Mouse (Mus musculus) limb, embryonic 12.5 days (tissue): ENCODE data around the gene Gm4871. TPM values are rescaled to one million over a fixed set of nuclear protein-coding genes. Genes with fewer than 3 reads are reported as not detected.
"Not testable (repeated sequence)": the region's sequence is repeated elsewhere in the genome, so short reads cannot be mapped to it uniquely, and the experiment has no call there.

Source experiments
- ATAC-seq: fragments of 200-750 bp; cut with Nextera tagmentation; 2 replicates; pipeline ENCODE4 v1.8.0; 2017; ENCODE audit warnings: low read depth, moderate TSS enrichment; ENCODE audit not compliant: insufficient number of reproducible peaks, insufficient read depth, low FRiP score, low TSS enrichment
- H3K27ac ChIP-seq: fragments of 300-500 bp; sonication (generic); 2 replicates; pipeline ENCODE4 v1.5.1; 2016; ENCODE audit warnings: mild to moderate bottlenecking, moderate library complexity
- H3K27me3 ChIP-seq: fragments of 300-500 bp; sonication (generic); 2 replicates; pipeline ENCODE4 v1.6.1; 2016; ENCODE audit warnings: mild to moderate bottlenecking, moderate library complexity
- H3K36me3 ChIP-seq: fragments of 300-500 bp; sonication (generic); 2 replicates; pipeline ENCODE4 v1.6.1; 2016; ENCODE audit warnings: mild to moderate bottlenecking, moderate library complexity
- H3K4me1 ChIP-seq: fragments of 300-500 bp; sonication (generic); replicated peaks from 2 replicates; pipeline ENCODE4 v1.6.1; 2016
- H3K4me2 ChIP-seq: fragments of 300-500 bp; sonication (generic); 2 replicates; pipeline ENCODE4 v1.6.1; 2016; ENCODE audit warnings: mild to moderate bottlenecking, moderate library complexity
- H3K4me3 ChIP-seq: fragments of 300-500 bp; sonication (generic); replicated peaks from 2 replicates; pipeline ENCODE4 v1.5.1; 2016; ENCODE audit warnings: mild to moderate bottlenecking
- H3K9ac ChIP-seq: fragments of 300-500 bp; sonication (generic); replicated peaks from 2 replicates; pipeline ENCODE4 v1.6.1; 2016; ENCODE audit warnings: mild to moderate bottlenecking, moderate library complexity
- H3K9me3 ChIP-seq: fragments of 300-500 bp; sonication (generic); 2 replicates; pipeline ENCODE4 v1.6.1; 2016; ENCODE audit warnings: mild to moderate bottlenecking, moderate library complexity
- WGBS: fragments of 180-500 bp; shearing (Covaris S2); methylation state at CpG from one replicate; pipeline ENCODE4 v1.1.7; 2016; 5-methylcytosine and 5-hydroxymethylcytosine counted together
- polyA plus RNA-seq: library from polyadenylated mRNA; unstranded; fragments of >200 nt; fragmentation: Nextera tagmentation; extraction: Ambion mirVana; gene quantifications from 2 replicates; pipeline ENCODE4 v1.2.1, GENCODE M21; 2016

The Gm4871 gene
- not detected in 2 replicates for polyA plus RNA-seq

GRCm38 (mm10) chr5:145032391-145032790 is at the start of gene Gm4871:
Gm4871 (minus strand) TSS chr5:145032754.
- not testable (repeated sequence) for ATAC-seq, H3K27ac ChIP-seq, H3K9ac ChIP-seq, H3K27me3 ChIP-seq, H3K9me3 ChIP-seq, H3K36me3 ChIP-seq, H3K4me1 ChIP-seq, H3K4me2 ChIP-seq, H3K4me3 ChIP-seq
- WGBS: 72% methylated on average over 5 of the region's 5 CpGs

DNA sequence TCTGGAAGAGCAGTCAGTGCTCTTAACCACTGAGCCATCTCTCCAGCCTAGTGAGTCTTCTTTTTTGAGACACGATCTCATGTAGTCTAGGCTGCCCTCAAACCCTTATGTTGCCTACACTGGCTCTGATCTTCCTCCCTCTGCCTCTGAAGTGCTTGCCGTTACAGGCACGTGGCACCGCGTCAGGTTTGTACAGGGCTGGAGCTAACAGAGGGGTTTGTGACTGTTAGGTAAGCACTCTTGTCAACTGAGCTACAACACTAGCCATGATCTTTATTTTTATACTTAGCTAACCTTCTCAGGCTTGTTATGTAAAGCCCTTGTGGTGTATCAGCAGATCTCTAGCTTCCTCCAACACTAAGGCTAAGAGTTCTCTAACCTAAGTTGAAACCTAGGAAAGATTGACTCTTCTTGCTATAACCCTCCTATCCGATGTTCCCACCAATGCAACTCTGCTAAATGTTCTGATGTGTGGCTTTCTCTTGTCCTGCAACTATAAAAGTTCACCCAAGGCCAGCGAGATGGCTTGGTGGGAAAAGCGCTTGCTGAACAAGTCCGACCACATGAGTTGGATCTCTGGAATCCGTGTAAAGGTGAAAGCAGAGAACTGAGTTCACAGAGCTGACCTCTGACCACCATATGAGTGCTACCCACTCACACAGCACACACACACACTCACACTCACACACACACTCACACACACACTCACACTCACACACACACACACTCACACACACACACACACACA is 49.5 kb upstream of the Gm4871 start:
- Histone ChIP-seq H3K36me3 (0 out of 2 replicates have a peak, but pooled peaks cover 8% of the 10 kb centered on the region), H3K9me3 (no peaks in the 10 kb centered on the region), H3K4me1 (peaks cover 9% of the 10 kb centered on the region; the same call in 1 of the 2 replicates), H3K4me3 (no peak overlapping the region), H3K9ac (no peak overlapping the region), H3K27me3 (no peaks in the 10 kb centered on the region), H3K27ac (no peak overlapping the region), H3K4me2 (no peak overlapping the region)
- 92% methylated on average over 10 of the region's 10 CpGs for WGBS
- no peak for ATAC-seq

DNA sequence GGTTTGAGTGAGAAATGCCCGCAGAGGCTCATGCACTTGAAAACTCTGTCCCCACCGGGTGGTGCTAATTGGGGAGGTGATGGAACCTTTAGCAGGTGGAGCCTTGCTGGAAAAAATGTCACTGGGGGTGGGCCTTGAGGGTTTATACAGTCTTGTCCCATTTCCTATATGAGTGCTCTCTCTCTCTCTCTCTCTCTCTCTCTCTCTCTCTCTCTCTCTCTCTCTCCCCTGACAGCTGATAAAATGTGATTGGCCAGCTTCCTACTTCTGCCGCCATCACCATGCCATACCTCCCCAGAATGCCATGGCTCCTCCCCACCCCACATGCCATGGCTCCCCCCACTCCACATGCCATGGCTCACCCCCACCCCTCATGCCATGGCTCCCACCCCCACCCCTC is 42.5 kb upstream of the Gm4871 start:
- Histone ChIP-seq H3K9ac (no peak overlapping the region), H3K9me3 (no peaks in the 10 kb centered on the region), H3K27ac (no peak overlapping the region), H3K27me3 (no peaks in the 10 kb centered on the region; the same call in 1 of the 2 replicates), H3K36me3 (no peaks in the 10 kb centered on the region), H3K4me3 (no peak overlapping the region), H3K4me1 (no peaks in the 10 kb centered on the region), H3K4me2 (no peak overlapping the region)
- 64% methylated on average over 3 of the region's 3 CpGs for WGBS
- ATAC-seq: no peak

GRCm38 (mm10) chr5:145071342-145071741 is 38.8 kb upstream of the Gm4871 start:
- Histone ChIP-seq H3K4me2 (no peak overlapping the region), H3K4me1 (no peaks in the 10 kb centered on the region), H3K9ac (no peak overlapping the region), H3K9me3 (no peaks in the 10 kb centered on the region), H3K27me3 (no peaks in the 10 kb centered on the region; the same call in 1 of the 2 replicates), H3K27ac (no peak overlapping the region), H3K36me3 (no peaks in the 10 kb centered on the region), H3K4me3 (no peak overlapping the region)
- ATAC-seq: no peak
- WGBS: 41% methylated on average over 6 of the region's 6 CpGs

DNA sequence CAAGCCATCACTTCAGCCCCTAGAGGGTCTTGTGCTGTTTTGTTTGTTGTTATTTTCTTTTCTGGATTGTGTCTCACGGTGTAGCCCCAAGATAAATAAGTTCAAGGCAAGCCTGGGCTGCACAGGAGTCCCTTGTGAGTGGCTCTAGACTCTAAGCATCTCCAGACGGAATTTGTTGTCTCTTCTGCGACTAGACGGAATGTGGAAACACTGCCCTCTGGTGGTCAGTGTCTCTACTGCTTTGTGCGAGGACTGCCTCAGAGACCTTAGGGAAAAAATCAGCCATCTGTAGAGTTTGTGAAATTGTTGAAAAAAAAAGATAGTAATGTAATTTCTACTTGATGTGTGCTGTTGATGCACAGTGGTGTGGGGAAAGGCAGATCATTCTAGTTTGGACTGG is 37.2 kb upstream of the Gm4871 start:
- Histone ChIP-seq H3K27me3 (no peaks in the 10 kb centered on the region; the same call in 1 of the 2 replicates), H3K4me3 (no peak overlapping the region), H3K4me1 (no peaks in the 10 kb centered on the region), H3K4me2 (no peak overlapping the region), H3K9ac (no peak overlapping the region), H3K9me3 (no peaks in the 10 kb centered on the region), H3K27ac (no peak overlapping the region), H3K36me3 (no peaks in the 10 kb centered on the region)
- ATAC-seq: no peak
- 1% methylated on average over 5 of the region's 5 CpGs for WGBS

DNA sequence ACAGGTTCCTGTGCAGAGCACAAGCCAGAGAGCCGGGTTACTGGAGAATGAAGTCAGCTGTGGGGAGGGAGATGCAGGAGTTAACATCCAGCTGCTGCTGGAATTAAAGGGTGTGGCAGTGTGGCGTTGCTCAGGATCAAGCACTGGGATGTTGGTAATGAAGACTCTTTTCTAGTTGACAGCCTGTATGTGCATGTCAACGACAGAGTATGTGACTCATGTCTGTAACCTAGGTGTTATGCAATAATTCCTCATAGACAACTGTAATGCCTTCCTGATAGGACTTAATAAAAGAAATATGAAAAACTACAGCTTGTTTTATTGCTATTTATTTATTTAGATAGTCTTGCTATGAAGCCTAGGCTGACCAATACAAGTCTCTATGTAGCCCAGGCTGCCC is 36.3 kb upstream of the Gm4871 start:
- H3K27ac ChIP-seq: no peak overlapping the region
- 48% methylated on average over 3 of the region's 3 CpGs for WGBS
- no peak for ATAC-seq

GRCm38 (mm10) chr5:145064765-145065340 is 32.3 kb upstream of the Gm4871 start:
- WGBS: 93% methylated on average over 1 of the region's 1 CpGs
- ATAC-seq: no peak

More for the DNA sequence above, 36.3 kb upstream of the Gm4871 start:
- no peak overlapping the region for H3K4me3 ChIP-seq
- no peaks in the 10 kb centered on the region for H3K36me3 ChIP-seq
- H3K4me1 ChIP-seq: no peaks in the 10 kb centered on the region
- no peaks in the 10 kb centered on the region for H3K9me3 ChIP-seq
- H3K27me3 ChIP-seq: no peaks in the 10 kb centered on the region; the same call in 1 of the 2 replicates
- no peak overlapping the region for H3K9ac ChIP-seq
- H3K4me2 ChIP-seq: no peak overlapping the region

DNA sequence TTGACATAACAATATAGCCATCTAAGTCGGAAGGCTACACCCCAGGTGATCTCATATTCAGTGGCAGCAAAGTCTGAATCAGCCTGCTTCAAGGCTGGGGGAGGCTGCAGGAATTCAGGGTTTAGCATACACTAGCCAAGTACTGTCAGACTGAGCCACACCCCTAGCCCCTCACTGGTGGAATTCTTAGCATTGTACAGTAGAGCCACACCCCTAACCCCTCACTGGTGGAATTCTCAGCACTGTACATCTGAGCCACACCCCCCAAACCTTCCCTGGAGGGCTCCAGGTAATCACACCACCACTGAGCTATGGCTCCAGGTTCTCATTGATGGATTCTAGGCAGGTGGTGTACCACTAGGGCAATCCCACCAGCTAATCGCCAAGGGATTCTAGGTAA is 27.0 kb upstream of the Gm4871 start:
- Histone ChIP-seq H3K36me3 (no peaks in the 10 kb centered on the region), H3K4me2 (no peak overlapping the region), H3K27me3 (no peaks in the 10 kb centered on the region), H3K9ac (no peak overlapping the region), H3K9me3 (no peaks in the 10 kb centered on the region), H3K27ac (no peak overlapping the region), H3K4me1 (no peaks in the 10 kb centered on the region), H3K4me3 (no peak overlapping the region)
- 73% methylated on average over 2 of the region's 2 CpGs for WGBS
- ATAC-seq: no peak

More at GRCm38 (mm10) chr5:145064765-145065340, 32.3 kb upstream of the Gm4871 start:
- no peaks in the 10 kb centered on the region; the same call in 1 of the 2 replicates for H3K27me3 ChIP-seq
- no peaks in the 10 kb centered on the region for H3K4me1 ChIP-seq
- H3K36me3 ChIP-seq: no peaks in the 10 kb centered on the region
- no peak overlapping the region for H3K27ac ChIP-seq
- no peak overlapping the region for H3K4me3 ChIP-seq
- no peak overlapping the region for H3K9ac ChIP-seq
- H3K9me3 ChIP-seq: no peaks in the 10 kb centered on the region
- H3K4me2 ChIP-seq: no peak overlapping the region

GRCm38 (mm10) chr5:145058722-145059121 is 26.2 kb upstream of the Gm4871 start:
- no peak overlapping the region for H3K9ac ChIP-seq
- ATAC-seq: no peak
- H3K9me3 ChIP-seq: no peaks in the 10 kb centered on the region
- no peaks in the 10 kb centered on the region for H3K27me3 ChIP-seq
- H3K4me2 ChIP-seq: no peak overlapping the region
- 86% methylated on average over 7 of the region's 7 CpGs for WGBS
- H3K4me3 ChIP-seq: no peak overlapping the region
- no peaks in the 10 kb centered on the region for H3K4me1 ChIP-seq
- H3K27ac ChIP-seq: no peak overlapping the region
- no peaks in the 10 kb centered on the region for H3K36me3 ChIP-seq

DNA sequence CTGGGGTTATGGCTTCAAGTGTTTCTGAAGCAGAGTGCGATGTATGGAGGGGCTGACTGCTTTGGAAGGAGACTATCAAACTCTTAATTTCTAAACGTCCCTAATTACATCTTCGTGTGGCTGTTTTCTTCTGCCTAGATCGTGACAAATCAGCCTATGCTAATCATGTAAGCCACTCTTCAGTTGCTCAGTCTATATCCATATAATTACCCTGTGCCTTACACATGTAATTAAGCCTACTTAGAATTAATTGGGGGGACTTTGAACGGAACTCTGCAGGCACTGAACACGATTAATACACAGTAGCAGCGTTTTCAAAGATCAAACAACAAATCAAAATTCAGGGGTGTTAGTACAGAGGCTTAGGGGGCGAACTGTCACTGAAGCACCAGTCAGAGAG is 25.4 kb upstream of the Gm4871 start:
- H3K4me3 ChIP-seq: no peak overlapping the region
- no peaks in the 10 kb centered on the region for H3K4me1 ChIP-seq
- no peaks in the 10 kb centered on the region for H3K36me3 ChIP-seq
- H3K9me3 ChIP-seq: no peaks in the 10 kb centered on the region
- 79% methylated on average over 8 of the region's 8 CpGs for WGBS
- no peak overlapping the region for H3K9ac ChIP-seq
- H3K27ac ChIP-seq: no peak overlapping the region
- no peak overlapping the region for H3K4me2 ChIP-seq
- no peak for ATAC-seq
- no peaks in the 10 kb centered on the region for H3K27me3 ChIP-seq

- not testable (repeated sequence) for H3K4me2 ChIP-seq, ATAC-seq
Measured at GRCm38 (mm10) chr5:145054187-145054586, 21.6 kb upstream of the Gm4871 start.

More at GRCm38 (mm10) chr5:145054187-145054586, 21.6 kb upstream of the Gm4871 start:
- not testable (repeated sequence) for H3K27me3 ChIP-seq, H3K9ac ChIP-seq, H3K36me3 ChIP-seq, H3K27ac ChIP-seq, H3K9me3 ChIP-seq, H3K4me1 ChIP-seq, H3K4me3 ChIP-seq
- 67% methylated on average over 3 of the region's 3 CpGs for WGBS
